Mouse (Mus musculus) neutrophil, adult 5-6 weeks (primary cell): Measurements from ENCODE around the gene Fkbp8. TPM values are rescaled to one million over a fixed set of nuclear protein-coding genes. Genes with fewer than 3 reads are reported as not detected.
"Not testable (repeated sequence)": the region's sequence is repeated elsewhere in the genome, so short reads cannot be mapped to it uniquely, and the experiment has no call there.

Source experiments
- ATAC-seq: fragments of 151-379, 151-347 bp; 2 replicates; pipeline ENCODE4 v1.8.0; 2017; ENCODE audit warnings: mild to moderate bottlenecking, moderate TSS enrichment; ENCODE audit not compliant: insufficient number of reproducible peaks, poor library complexity, low FRiP score, severe bottlenecking; ENCODE audit errors: extremely low read depth
- total RNA-seq: library from RNA; stranded (forward); fragments of 200-1000 nt; gene quantifications from 2 replicates; pipeline ENCODE4 v1.2.3, GENCODE M21; 2017

Gene Fkbp8
- total RNA-seq, 1 experiment from 2014 or later, result 185 TPM

- ATAC-seq, result peak; percentile 33; the same call in 1 of the 2 replicates
These were observed 26.9 kb upstream of the Fkbp8 start for GRCm38 (mm10) chr8:70500386-70501301.

- ATAC-seq, result no peak
These were observed 25.5 kb upstream of the Fkbp8 start for GRCm38 (mm10) chr8:70501820-70502529.

- ATAC-seq, result no peak
These were observed 25.0 kb upstream of the Fkbp8 start for GRCm38 (mm10) chr8:70502540-70502939.

GRCm38 (mm10) chr8:70503062-70503750, 24.3 kb upstream of the Fkbp8 start:
- no peak for ATAC-seq

GRCm38 (mm10) chr8:70504291-70504716, 23.2 kb upstream of the Fkbp8 start:
- ATAC-seq, result no peak

GRCm38 (mm10) chr8:70504851-70505250, 22.7 kb upstream of the Fkbp8 start:
- peak; percentile 39; the same call in 1 of the 2 replicates for ATAC-seq

GRCm38 (mm10) chr8:70505698-70506327, 21.7 kb upstream of the Fkbp8 start:
- no peak for ATAC-seq

GRCm38 (mm10) chr8:70506328-70507026, 21.0 kb upstream of the Fkbp8 start, which contains the start of gene Rex1bd:
Gene Rex1bd, minus strand, starts transcription at chr8:70506752.
- ATAC-seq, result peak; percentile 56

GRCm38 (mm10) chr8:70507027-70507393, 20.5 kb upstream of the Fkbp8 start:
- no peak for ATAC-seq

- ATAC-seq, result no peak
These were observed 18.1 kb upstream of the Fkbp8 start for GRCm38 (mm10) chr8:70509281-70509952.

- ATAC-seq, result peak; percentile 75
These were observed 17.2 kb upstream of the Fkbp8 start, which contains the start of gene Uba52 for GRCm38 (mm10) chr8:70510228-70510915. Gene Uba52, minus strand, starts transcription at chr8:70510801.

- ATAC-seq, result not testable (repeated sequence)
These were observed 16.4 kb upstream of the Fkbp8 start for GRCm38 (mm10) chr8:70511174-70511573.

GRCm38 (mm10) chr8:70511770-70512169, 15.8 kb upstream of the Fkbp8 start:
- ATAC-seq, result no peak

GRCm38 (mm10) chr8:70512253-70512903, 15.1 kb upstream of the Fkbp8 start:
- no peak for ATAC-seq

GRCm38 (mm10) chr8:70513441-70513840, 14.1 kb upstream of the Fkbp8 start:
- no peak for ATAC-seq

GRCm38 (mm10) chr8:70517940-70518643, 9.4 kb upstream of the Fkbp8 start:
- no peak for ATAC-seq
